Mouse (Mus musculus) cerebellum, adult 18-20 months (tissue): ENCODE measurements around the gene Ntf5.
"Not testable (repeated sequence)": the region's sequence is repeated elsewhere in the genome, so short reads cannot be mapped to it uniquely, and the experiment has no call there.

Experiments
- DNase-seq, 2 experiments: peaks; one replicate each; pipeline ENCODE4 v3.0.0; 2021

Ntf5 gene

DNA sequence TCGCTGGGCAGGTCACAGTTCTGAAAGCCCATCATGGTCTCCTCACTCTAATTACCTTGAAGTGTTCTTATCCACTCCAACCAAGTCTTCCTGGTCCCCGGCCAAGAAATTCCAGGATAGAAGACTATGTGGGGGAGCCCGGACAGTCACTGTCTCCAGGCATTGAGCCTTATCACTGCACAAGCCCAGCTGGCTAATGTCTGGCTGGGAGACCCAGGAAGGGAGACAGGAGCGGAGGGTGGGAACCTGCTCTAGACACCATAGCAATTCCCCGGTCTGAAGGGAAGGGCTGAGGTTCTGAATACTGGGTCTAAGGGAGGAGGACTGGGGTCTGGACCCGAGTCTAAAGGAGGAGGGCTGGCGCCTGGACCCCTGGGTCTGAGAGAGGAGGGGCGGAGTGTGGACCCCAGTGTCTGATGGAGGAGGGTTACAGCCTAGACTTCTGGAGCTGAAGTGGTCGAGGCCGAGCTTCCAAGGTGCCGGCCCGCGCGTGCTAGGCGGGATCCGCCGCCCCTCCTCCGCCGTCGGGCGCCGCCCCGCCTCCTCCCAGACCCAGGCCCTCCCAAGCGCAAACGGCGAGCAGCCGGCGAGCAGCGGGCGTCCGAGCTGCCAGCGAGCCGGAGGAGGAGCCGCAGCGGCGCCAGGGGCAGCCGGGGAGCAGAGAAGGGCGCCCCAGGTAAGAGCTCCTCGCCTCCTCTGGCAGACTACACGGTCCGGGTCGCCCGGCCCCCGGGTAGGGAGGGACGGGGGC, at the start of gene Ntf5:
Ntf5 (plus strand) TSS at position 583 of the 751 bp plus-strand sequence.
- peak in 1 of 2 experiments; percentile 9 for DNase-seq

DNA sequence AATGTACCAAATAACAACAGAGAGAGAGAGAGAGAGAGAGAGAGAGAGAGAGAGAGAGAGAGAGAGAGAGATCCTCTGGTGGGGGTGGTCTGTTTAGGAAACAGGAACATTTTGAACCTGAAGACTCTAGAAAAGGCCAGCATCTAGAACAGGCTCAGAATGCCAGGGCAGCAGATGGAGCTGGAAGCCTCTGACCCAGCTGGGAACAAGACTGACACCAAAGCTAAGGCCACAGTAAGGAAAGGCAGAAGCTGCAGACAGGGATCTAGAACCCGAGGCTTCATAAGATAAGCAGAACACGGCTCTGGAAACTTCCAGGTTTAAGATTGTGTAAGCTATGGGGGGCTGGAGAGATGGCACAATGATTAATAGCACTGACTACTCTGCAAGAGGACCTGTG, 49.5 kb upstream of the Ntf5 start:
- peak; percentile 34 to 49 for DNase-seq

DNA sequence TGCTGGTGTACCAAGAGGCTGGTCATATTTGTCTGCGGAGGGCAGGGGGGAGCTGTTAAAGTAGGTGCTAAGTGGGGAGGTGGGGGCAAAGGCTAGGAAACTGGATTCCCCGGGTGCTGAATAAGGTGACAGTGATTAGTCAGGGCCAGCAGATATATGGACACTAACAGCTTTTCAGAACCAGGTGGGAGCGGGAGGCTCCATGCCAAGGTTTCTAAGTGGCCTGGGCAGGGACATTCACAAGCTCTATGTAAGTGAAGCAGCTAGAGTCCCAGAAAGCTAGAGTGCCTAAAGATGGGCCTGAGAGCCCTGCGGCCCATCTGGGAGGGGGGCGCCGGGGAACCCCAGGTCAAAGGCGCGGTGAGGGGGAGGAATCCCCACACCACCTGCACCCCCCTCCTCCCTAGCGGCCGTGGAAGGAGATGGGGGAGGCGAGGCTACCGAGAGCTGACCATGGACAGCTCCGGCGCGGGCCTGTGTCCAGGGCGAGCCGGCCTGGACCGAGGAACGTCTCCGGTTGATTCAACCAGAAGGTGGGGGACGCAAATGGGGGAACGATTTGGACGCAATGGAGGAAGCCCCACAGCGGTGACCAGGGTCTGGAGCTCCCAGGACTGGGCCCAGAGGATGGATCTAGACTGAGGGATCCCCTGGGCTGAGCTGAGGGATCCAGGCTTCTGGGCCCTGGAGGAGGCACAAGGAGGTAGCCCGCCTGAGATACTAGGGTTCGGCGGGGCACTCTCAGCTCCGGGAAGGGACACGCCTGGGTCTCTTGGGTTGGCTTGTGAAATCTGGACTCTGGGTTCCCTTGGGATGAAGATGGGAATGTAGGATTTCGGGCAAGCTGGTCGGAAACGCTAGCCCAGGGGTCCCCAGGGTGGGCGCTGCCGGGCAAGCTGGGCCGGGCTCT, 47.5 kb upstream of the Ntf5 start:
- peak; percentile 69 to 70 for DNase-seq

DNA sequence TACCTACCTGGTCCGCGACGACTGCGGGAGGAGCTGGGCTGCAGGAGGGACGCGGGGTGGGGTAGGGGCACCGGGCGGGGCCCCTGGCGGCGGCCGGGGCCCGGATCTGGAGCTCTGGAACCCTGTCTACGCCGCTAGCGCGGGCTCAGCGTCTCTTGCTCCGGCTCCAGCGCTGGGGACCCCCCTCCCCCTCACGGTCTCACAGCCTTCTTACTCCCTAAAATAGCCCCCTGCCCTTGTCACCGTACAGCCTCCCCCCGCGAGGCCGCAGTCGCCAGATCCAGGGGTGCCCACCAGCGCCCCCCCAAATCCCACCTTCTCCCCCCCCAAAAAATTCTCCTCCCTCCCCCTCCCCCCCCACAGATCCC, 46.9 kb upstream of the Ntf5 start, which contains the start of gene Ppfia3:
Ppfia3 (minus strand) TSS at position 368 of the 368 bp plus-strand sequence.
- no peak for DNase-seq

DNA sequence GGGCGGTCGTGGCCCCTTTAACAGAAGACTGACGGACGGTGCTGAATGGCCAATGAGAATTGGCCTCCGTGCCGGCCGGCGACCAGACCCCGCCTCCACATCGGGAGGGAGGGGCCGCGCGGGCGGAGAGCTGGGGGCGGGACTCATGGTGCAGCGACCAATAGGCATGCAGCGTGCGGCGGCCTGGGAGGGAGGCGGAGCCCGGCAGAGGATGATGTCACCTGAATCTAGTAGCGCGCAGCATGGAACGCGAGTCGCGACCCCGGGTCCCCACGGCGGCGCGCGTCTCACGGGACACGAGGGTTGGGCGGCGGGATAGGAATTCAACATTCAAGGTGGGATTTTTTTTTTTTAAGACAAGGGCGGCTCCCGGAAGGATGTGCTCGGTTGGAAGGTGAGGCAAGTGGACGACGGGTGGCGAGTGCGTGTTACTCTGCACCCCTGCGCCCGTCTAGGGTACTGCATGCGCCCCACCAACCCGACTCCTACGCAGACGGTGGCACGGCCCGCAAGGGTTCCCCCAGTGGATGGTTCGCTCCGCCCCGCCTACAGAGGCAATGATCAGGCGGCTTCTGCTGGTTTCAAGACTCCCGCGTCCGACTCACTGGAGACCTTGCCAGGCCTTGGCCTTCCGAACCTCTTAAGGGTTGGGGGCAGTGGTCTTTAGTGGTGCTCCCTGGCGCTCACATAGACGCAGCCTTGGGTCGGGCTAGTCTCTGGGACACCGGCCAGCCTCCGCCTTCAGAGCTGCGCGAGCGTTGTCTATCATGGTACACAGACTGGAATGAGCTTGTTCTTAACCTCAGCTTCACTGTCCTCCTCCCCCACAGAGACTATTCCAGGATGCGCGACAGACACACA, 46.2 kb upstream of the Ntf5 start:
- DNase-seq: peak; percentile 98 to 99

DNA sequence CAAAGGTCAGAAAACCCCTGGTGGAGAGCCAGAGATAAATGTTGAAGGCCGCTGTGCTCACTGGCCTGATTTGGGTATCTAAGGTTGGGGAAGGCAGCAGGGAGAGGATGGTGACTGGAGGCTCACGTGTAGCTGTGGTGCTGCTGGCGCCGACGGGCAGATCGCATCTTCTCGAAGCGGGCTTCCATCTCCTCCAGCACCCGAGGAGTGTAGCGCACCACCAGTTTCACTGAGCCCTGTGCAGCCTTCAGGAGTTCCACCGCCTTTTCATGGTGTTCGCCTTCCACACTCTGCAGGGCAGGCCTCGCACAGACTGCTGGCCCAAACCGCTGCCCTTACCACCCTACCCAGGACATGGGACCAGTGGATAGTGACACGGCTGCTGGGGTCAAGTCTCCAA, 45.3 kb upstream of the Ntf5 start:
- peak in 1 of 2 experiments; percentile 38 for DNase-seq

DNA sequence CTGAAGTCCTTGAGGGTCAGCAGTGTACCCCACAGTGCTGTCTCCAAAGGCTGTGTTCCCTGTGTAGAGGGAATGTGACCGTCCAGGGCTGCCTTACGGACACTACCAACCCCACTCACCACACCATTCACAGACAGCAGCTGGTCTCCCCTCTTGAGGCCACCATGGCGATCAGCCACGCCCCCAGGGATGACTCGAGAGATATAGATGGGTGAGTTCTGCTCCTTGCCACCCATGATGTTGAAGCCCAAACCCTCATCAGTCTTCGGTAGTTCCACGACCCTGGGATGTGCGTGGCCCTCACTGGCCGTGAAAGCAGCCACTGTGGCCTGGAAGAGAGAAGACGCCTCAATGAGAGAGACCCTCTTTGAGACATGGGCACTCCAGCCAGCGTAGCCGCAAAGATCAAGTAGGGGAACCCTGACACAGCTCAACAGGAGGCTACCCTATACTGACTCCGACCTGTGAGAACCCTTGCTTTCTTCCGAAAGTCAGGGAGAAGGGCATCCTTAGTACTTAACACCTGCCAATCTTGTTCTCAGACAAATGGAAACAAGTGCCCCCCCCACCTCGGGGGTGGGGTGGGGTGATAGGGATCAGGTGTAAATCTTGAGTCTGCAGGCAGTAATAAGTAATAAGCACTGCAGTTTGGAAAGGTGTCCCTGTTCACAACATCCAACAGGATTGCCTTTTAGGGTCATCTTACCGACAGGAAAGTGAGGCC, 44.3 kb upstream of the Ntf5 start:
- peak in 1 of 2 experiments; percentile 28 for DNase-seq

DNA sequence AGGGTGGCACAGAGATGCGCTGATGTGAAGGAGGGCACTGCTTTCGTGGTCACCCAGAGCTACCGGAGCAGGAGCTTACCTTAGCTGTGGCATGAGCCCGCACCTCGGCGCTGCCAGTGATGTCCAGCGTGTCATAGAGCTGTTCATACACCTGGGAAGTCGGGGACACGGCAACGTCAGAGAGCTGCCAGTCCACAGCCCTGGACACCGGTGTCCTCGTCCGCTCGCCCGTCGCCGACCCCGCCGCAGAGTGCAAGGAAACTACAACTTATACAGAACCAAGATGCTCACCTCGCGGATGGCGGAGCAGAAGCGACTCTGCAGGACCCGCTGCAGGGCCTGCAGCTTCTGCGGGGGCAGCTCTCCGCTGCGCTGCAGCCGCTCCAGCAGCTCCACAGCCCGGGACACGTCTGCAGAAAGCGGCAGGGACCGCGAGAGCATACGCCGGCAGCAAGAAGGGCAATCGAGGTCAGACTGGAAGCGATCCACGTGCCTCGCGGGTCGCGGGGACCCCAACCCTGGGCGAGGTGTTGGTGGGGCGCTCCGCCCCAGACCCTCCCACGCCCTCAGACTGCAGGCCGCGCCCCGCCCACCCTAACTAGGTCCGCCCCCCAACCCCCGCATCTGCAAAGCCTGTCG, 43.5 kb upstream of the Ntf5 start:
- DNase-seq: peak; percentile 44 to 52

DNA sequence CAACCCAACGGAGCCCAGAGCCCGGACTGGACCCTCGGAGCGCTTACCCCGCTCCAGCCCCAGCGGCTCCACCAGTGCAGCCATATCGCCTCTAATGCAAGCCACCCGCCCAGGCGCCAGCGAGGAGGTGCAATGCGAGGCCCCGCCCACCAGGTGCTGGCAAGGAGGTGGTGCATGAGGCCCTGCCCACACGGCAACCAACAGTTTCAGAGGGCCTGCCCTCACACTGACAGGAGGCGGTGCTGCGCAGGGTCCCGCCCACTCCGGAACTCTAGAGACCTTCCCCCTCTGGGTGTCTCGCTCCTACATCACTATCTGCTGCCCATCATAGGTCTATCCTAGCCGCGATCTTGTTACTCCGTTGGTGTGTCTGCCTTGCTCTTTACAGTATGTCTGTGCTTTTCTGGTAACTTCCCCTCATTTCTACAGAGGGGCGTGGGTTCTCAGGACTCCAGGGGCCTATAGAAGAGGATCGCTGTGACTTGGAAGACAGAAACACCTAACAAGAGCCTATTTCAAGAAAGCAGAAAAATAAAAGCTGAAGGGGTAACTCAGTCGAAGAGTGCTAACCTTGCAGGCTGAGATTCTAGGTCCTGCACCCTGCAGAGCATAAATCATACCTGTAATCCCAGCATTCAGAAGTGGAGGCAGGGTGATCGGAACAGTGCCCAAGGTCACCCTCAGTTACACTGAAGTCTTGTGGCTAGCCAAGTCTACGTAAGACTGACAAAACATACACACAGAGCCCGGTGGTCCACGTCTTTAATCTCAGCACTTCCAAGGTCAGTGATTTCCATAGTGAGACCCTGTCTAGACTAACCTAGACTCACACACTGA, 42.8 kb upstream of the Ntf5 start, which contains the start of gene Lin7b:
Lin7b (minus strand) TSS at position 109 of the 837 bp plus-strand sequence.
- peak; percentile 89 to 91 for DNase-seq

DNA sequence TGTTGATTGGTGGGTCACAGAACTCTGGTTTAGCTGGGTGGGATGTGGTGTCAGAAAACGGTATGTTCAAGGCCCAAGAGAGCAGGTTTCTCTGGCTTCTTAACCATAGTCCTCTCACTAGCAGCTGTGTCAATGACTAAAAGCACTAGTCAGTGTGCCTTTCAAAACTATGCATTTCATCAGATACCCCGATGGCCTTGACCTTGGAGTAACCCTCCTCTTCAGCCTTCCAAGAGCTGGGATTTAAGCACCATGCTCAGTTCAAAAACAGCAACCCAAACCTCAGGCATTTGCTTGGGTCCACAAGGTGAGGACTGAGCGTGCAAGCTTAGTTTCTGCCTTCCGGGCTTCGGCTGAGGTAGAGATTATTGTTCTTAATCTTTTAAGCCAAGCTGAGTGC, 41.1 kb upstream of the Ntf5 start:
- DNase-seq: no peak

DNA sequence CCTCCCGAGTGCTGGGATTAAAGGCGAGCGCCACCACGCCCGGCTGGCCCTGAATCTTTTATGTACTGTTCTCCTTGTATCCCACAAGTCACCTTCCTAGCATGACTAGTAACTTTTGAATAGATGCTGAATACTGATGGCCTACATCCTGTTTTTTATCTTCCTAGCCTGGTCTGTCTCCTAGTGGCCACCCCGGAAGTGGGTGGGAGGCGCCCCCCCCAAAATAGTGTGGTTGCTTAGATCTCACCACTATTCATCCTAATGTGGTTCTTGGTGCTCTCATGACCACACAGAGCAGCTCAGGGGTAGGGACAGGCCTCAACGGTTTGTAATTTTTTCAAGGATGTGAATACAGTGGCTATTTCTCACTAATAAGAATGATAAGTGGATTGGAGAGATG, 38.9 kb upstream of the Ntf5 start:
- no peak for DNase-seq

DNA sequence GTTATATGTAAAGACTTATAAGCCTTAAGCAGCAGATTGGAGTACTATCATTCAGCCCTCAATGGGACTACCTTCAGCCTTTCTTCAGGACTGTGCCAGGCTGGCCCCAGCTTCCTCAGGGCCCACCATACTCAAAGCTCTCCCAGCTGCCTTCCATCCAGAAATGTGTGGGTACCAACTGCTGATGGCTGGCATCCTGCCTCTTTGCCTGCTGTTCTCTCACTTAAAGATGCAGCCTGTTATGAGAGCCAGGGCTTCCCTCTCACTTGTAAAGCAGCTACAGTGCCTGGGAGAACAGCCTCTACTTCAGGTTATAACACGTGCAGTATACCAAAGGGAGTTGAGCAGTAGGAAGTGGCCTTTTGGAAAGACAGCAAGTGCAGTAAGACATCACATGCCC, 37.4 kb upstream of the Ntf5 start:
- no peak for DNase-seq

DNA sequence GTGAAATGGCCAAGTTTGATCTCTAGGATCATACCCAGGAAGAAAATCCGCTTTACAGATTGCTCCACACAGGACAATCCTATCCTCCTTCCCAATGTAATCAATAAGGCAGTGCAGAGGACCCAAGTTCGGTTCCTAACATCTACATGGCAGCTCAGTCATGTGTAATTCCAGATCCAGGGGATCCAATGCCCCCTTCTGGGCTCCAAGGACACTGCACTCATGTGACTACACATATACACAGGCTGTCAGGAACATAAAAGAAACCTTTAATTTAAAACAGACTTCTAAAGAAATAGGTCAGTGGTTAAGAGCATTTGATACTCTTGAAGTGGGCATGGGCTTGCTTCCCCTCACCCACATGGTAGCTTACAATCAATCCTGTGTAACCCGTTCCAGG, 27.4 kb upstream of the Ntf5 start:
- no peak for DNase-seq

DNA sequence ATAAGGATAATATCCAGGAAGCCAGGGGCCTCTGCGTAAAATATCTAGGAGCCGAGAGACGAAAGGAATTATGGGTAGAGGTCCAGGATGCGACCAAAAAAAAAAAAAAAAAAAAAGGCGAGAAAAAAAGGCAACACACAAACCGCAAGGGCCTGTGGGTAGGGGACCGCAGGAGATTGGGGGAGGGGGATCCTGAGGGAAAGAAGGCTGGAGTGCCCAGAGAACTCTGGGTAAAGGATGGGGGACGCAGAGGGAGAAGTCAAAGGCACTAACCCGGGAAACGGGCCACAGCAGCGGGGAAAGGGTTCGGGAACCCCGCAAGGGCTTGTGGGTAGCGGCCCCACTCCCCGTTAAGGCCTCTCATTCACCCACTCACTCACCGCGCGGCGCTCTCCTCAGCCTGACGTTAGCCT, 18.4 kb upstream of the Ntf5 start:
- DNase-seq: peak in 1 of 2 experiments; percentile 69

DNA sequence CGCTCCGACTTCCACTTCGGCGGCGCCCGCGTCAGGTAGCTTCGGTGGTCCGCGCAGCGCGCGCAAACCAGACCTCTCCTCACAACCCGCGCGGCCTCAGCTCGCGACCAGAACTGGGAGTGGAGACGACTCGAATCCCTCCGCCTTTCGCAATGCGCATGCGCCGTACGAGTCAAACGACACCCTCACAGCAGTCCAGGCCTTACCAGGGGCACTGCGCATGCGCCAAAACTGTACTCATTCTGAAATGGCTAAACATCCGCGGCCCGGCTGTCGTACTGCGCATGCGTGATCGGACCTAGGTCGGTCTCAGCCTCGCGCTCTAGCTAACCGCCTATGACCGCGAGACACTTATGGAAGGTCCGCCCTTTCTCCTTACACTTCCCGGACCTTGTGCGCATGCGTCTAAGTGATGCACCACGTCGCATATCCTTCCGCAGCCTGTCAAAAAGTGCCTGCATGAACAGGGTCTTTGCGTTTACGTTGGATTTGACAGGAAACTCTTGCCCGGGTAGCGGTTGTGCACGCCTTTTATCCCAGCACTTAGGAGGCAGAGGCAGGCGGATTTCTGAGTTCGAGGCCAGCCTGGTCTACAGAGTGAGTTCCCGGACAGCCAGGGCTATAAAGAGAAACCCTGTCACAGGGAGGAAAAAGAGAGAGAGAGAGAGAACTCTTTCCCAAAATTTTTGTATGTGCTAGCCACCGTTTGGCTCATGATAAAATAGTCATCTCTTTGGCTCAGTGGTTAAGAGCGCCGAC, 17.7 kb upstream of the Ntf5 start, which contains the start of gene Snrnp70:
Snrnp70 (minus strand) TSS at position 165 of the 759 bp plus-strand sequence.
- peak; percentile 100 for DNase-seq

DNA sequence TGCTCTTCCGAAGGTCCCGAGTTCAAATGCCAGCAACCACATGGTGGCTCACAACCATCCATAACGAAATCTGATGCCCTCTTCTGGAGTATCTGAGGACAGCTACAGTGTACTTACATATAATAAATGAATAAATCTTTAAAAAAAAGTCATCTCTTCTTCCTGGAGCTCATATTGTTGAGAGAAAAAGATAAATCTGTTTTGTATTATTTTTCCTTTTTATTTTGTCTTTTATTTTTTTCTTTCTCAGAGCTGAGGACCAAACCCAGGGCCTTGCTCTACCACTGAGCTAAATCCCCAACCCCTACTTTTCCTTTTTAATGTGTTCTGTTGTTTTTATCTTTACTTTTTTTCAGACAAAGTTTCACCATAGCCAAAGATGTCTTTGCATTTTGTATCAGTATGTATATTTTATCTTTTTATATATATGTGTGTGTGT, 17.1 kb upstream of the Ntf5 start:
- DNase-seq: not testable (repeated sequence)

DNA sequence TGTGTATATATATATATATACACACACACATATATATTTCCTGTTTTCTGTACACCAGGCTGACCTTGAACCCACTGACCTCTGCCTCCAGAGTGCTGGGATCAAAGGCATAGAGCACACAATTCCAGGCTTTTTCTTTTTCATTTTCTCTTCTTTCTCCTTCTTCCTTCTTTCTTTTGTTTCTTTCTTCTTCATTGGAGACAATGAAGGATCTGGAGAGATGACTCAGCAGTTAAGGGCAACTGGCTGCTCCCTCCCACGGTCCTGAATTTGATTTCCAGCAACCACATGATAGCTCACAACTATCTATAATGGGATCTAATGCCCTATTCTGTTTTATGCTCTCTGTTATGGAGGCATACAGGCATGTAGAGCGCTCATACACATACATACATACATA, 16.7 kb upstream of the Ntf5 start:
- DNase-seq: no peak

DNA sequence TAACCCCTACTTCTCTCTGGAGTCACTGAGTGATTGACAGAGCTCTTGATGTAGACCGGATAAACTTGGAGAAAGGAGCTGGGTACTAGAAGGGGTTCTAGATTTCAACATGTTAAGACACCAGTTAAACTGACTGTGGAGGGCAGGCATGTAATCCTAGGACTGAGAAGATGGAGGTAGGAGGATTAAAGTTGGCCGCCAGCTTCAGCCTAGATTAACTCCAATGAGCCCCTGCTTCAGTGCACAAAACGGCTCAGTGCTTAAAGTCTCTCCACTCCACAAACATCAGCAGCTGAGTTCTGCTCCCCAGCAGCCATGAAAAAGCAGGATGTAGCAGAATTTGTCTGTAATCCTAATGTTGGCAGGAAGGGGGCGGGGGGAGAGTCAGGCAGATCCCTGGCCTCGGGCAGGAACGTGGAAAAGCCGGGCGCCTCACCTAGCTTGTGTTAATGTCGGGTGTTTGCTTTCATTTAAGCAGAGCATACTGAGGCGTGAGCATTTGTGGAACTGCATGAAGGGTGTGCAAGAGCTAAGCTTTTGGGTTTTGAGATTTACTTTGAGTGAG, 11.9 kb upstream of the Ntf5 start:
- DNase-seq: no peak
